Mouse (Mus musculus) layer of hippocampus, adult 18-20 months (tissue): ENCODE measurements around the gene Nelfa. TPM values are rescaled to one million over a fixed set of nuclear protein-coding genes. Genes with fewer than 3 reads are reported as not detected.

Experiments used
- microRNA-seq, 2 experiments: library from miRNA; unstranded; fragments of <30 nt; microRNA quantifications; one replicate each; pipeline ENCODE4 v1.2.0; 2021
- total RNA-seq, 2 experiments: library from RNA; stranded (reverse); gene quantifications; 2 replicates each; pipeline ENCODE4 v1.2.3; 2021

Gene Nelfa
- total RNA-seq, 2 experiments from 2014 or later, result 19.7 to 20.2 TPM

Small RNA genes within 50 kb of the gene (microRNA-seq; reads per million reads assigned to microRNA genes)
- 0.49 to 0.59 reads per million in 2 experiments for gene Mir7024

Other genes with a start within 250 kb of the Nelfa start
- gene Fgfr3, start 214.7 kb downstream of the Nelfa start, total RNA-seq, result 100 to 1,000 TPM; 120 to 122 TPM
- 100 to 1,000 TPM in 1 of 2 experiments, 10 to 100 TPM in 1; 95.4 to 101 TPM for gene Letm1, start 153.6 kb downstream of the Nelfa start, total RNA-seq
- 100 to 1,000 TPM; 118 to 119 TPM for gene Nsd2, start 115.7 kb downstream of the Nelfa start, total RNA-seq
- 10 to 100 TPM; 62.2 to 63.7 TPM for gene Gm1673, start 47.0 kb upstream of the Nelfa start, total RNA-seq
- gene Nat8l, start 59.6 kb upstream of the Nelfa start, total RNA-seq, result 100 to 1,000 TPM; 144 to 150 TPM
- 1 to 10 TPM; 1.1 to 1.3 TPM for gene Poln, start 233.0 kb upstream of the Nelfa start, total RNA-seq
- 1 to 10 TPM; 6.3 to 7.5 TPM for gene Haus3, start 233.1 kb upstream of the Nelfa start, total RNA-seq